ENCODE assay signal across 8 mouse cellular contexts in the genomic region with DNA sequence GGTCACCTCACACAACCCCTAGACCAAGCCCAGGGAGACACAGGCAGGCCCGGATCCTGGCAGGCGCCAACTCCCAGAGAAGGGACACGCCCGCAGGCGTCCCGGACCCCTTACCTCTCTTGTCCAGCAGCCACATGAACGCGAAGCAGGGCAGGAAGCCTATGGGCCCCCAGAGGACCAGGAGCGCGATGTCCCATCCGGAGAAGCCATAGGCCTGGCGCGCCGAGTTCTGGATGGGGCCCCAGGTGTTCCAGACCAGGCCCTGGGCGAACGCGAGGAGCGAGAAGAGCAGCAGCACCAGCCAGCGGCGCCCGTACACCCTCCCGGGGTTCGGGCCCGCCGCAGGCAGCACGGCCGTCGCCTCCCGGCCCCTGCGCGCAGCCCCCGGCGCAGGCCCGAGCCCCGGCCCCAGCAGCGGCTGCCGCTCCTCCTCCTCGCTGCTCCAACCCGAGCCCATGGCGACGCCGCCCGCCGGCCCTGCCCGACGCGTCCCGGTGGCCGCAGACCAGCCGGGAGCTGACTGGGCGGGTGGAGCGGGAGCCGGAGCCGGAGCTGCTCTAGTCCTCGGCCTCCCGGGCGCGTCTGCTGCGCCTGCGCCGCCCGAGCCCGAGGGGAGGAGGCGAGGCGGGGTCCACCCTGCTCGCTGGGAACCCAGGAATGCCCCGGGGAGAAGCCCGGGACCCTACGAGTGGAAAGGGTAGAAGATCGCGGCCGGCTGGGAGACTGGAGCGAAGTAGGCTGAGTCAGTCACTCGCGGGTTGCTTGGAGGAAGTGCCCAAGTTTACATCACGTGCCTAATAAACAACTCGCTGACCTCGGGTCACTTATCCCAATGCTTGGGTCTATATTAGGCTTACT. TPM values are rescaled to one million over a fixed set of nuclear protein-coding genes. Genes with fewer than 3 reads are reported as not detected.
DNase-seq lines count a peak whose midpoint lies in the region; ATAC-seq and TF ChIP-seq lines count a peak whose summit lies in the region.

A gene (minus strand): TSS at position 572 of the 858 bp plus-strand sequence.

- H3K27me3 ChIP-seq in MEL (ENCODE audit: control insufficient read depth in 1 of 2, insufficient read depth in 2 of 2, low read length in 2 of 2) = no peaks in the 10 kb centered on the region
- no peaks in the 10 kb centered on the region for H3K27me3 ChIP-seq in hindbrain, embryonic 12.5 days

- peaks cover 5 to 21% of the 10 kb centered on the region in 2 experiments for H3K4me1 ChIP-seq in MEL (ENCODE audit: control insufficient read depth in 1 of 2, insufficient read depth in 2 of 2, low read length in 2 of 2)
- H3K4me1 ChIP-seq in hindbrain, embryonic 12.5 days = peaks cover 30% of the 10 kb centered on the region

- H3K79me2 ChIP-seq in MEL (ENCODE audit: control insufficient read depth, insufficient read depth, low read length, poor library complexity) = peaks cover 12% of the 10 kb centered on the region

- H3K4me3 ChIP-seq in MEL (ENCODE audit: control insufficient read depth in 1 of 2, insufficient read depth in 1 of 2, low read depth in 2 of 2, low read length in 2 of 2) = peak within 1 kb of the TSS; percentile 80 to 92
- peak within 1 kb of the TSS; percentile 93 for H3K4me3 ChIP-seq in hindbrain, embryonic 12.5 days

- peaks cover 0 to 10% of the 10 kb centered on the region in 2 experiments; a peak in 2 of 4 replicates for H3K36me3 ChIP-seq in MEL (ENCODE audit: control insufficient read depth in 1 of 2, insufficient read depth in 2 of 2, low read length in 2 of 2)
- no peaks in the 10 kb centered on the region for H3K36me3 ChIP-seq in hindbrain, embryonic 12.5 days

- TF ChIP-seq CTCF in MEL (IDR thresholded peaks at IDR 0.05 in 2 of 3, conservative IDR thresholded peaks at IDR 0.05 in 1 of 3; ENCODE audit: control insufficient read depth in 1 of 3, insufficient read depth in 1 of 3, low read depth in 2 of 3, low read length in 3 of 3, poor library complexity in 1 of 3, severe bottlenecking in 1 of 3) = no peak

- H3K9ac ChIP-seq in MEL (ENCODE audit: control insufficient read depth, low read depth, low read length, poor library complexity, severe bottlenecking) = peak within 1 kb of the TSS; percentile 83
- H3K9ac ChIP-seq in hindbrain, embryonic 12.5 days = peak within 1 kb of the TSS; percentile 97

- WGBS in hindbrain, embryonic 12.5 days = under 1% methylated on average over 58 of the region's 78 CpGs

- peak; percentile 72 for DNase-seq in MEL (ENCODE audit: low read depth, low spot score)
- peak; percentile 77 to 84 for DNase-seq in cerebellum, postnatal 14 days
- DNase-seq in frontal cortex, postnatal 14 days (ENCODE audit: low spot score in 2 of 2) = peak; percentile 37 to 65
- DNase-seq in layer of hippocampus, postnatal 14 days (ENCODE audit: low spot score in 2 of 2) = peak; percentile 78 to 79
- peak; percentile 77 for DNase-seq in lung, postnatal 10 days
- DNase-seq in ovary, postnatal 14 days (ENCODE audit: low spot score) = peak; percentile 61
- peak; percentile 72 for DNase-seq in thymus, postnatal 14 days

- peak within 1 kb of the TSS; percentile 83 for H3K4me2 ChIP-seq in hindbrain, embryonic 12.5 days (replicated peaks)

- TF ChIP-seq RAD21 in MEL (IDR thresholded peaks at IDR 0.05; ENCODE audit: low read depth, low read length) = no peak

- no peak for TF ChIP-seq EP300 in MEL (IDR thresholded peaks at IDR 0.05; ENCODE audit: low read depth in 1 of 2, low read length in 2 of 2)

- peak within 1 kb of the TSS; percentile 70 for H3K27ac ChIP-seq in MEL (ENCODE audit: control insufficient read depth, low read depth, low read length)
- peak within 1 kb of the TSS; percentile 81 for H3K27ac ChIP-seq in hindbrain, embryonic 12.5 days

- H3K9me3 ChIP-seq in MEL (replicated peaks; ENCODE audit: insufficient read depth, low read length) = no peaks in the 10 kb centered on the region
- H3K9me3 ChIP-seq in hindbrain, embryonic 12.5 days (replicated peaks) = no peaks in the 10 kb centered on the region

- TF ChIP-seq POLR2A in MEL (IDR thresholded peaks at IDR 0.05; ENCODE audit: control insufficient read depth in 1 of 2, insufficient read depth in 1 of 2, low read depth in 1 of 2, low read length in 2 of 2, poor library complexity in 1 of 2) = peak; percentile 29 to 52; a peak in 2 of 4 replicates

- peak; percentile 80 for ATAC-seq in hindbrain, embryonic 12.5 days (ENCODE audit: low FRiP score)

TF ChIP-seq in MEL, 35 proteins besides CTCF, POLR2A, EP300 and RAD21:
- no peak for TF ChIP-seq POLR2AphosphoS2 (IDR thresholded peaks at IDR 0.05; ENCODE audit: low read length)
- no peak for TF ChIP-seq RCOR1 (IDR thresholded peaks at IDR 0.05; ENCODE audit: low read depth, low read length)
- TF ChIP-seq JUND (IDR thresholded peaks at IDR 0.05; ENCODE audit: low read depth, low read length) = no peak
- TF ChIP-seq ZNF384 (IDR thresholded peaks at IDR 0.05; ENCODE audit: low read depth, low read length) = no peak
- TF ChIP-seq NELFE (IDR thresholded peaks at IDR 0.05; ENCODE audit: low read depth, low read length) = peak; percentile 16; the same call in 1 of the 2 replicates
- no peak for TF ChIP-seq TBP (IDR thresholded peaks at IDR 0.05; ENCODE audit: low read depth, low read length)
- peak; percentile 88 for TF ChIP-seq USF1 (IDR thresholded peaks at IDR 0.05; ENCODE audit: low read depth, low read length)
- no peak for TF ChIP-seq MAFK (IDR thresholded peaks at IDR 0.05; ENCODE audit: borderline replicate concordance, low read depth, low read length)
- TF ChIP-seq TAL1 (IDR thresholded peaks at IDR 0.05; ENCODE audit: low read length) = no peak
- no peak for TF ChIP-seq KAT2A (conservative IDR thresholded peaks at IDR 0.05; ENCODE audit: low read depth, low read length)
- no peak; the same call in 1 of the 2 replicates for TF ChIP-seq MXI1 (IDR thresholded peaks at IDR 0.05; ENCODE audit: low read depth, low read length)
- no peak for TF ChIP-seq ETS1 (IDR thresholded peaks at IDR 0.05; ENCODE audit: low read depth, low read length)
- TF ChIP-seq UBTF (IDR thresholded peaks at IDR 0.05; ENCODE audit: borderline replicate concordance, insufficient read depth, low read depth, low read length) = peak; percentile 75; the same call in 1 of the 2 replicates
- TF ChIP-seq TCF12 (IDR thresholded peaks at IDR 0.05; ENCODE audit: low read depth, low read length) = no peak
- peak; percentile 62; the same call in 1 of the 2 replicates for TF ChIP-seq SIN3A (IDR thresholded peaks at IDR 0.05; ENCODE audit: low read length)
- TF ChIP-seq BHLHE40 (IDR thresholded peaks at IDR 0.05; ENCODE audit: borderline replicate concordance, low read depth, low read length) = peak; percentile 95
- TF ChIP-seq MYB (IDR thresholded peaks at IDR 0.05; ENCODE audit: low read depth, low read length) = no peak
- TF ChIP-seq MYC (IDR thresholded peaks at IDR 0.05; ENCODE audit: low read depth, low read length) = no peak; the same call in 1 of the 2 replicates
- no peak for TF ChIP-seq MEF2A (IDR thresholded peaks at IDR 0.05; ENCODE audit: extremely low read depth, insufficient replicate concordance, low read depth, low read length, poor library complexity, severe bottlenecking)
- TF ChIP-seq GABPA (IDR thresholded peaks at IDR 0.05; ENCODE audit: low read depth, low read length) = no peak
- no peak for TF ChIP-seq CHD1 (IDR thresholded peaks at IDR 0.05; ENCODE audit: low read depth, low read length)
- no peak for TF ChIP-seq POLR2AphosphoS5 (IDR thresholded peaks at IDR 0.05; ENCODE audit: borderline replicate concordance, low read depth, low read length)
- no peak for TF ChIP-seq SMC3 (IDR thresholded peaks at IDR 0.05; ENCODE audit: low read depth, low read length)
- TF ChIP-seq NRF1 (IDR thresholded peaks at IDR 0.05; ENCODE audit: insufficient read depth, low read depth, low read length, poor library complexity, severe bottlenecking) = peak; percentile 83
- no peak for TF ChIP-seq ZMIZ1 (IDR thresholded peaks at IDR 0.05; ENCODE audit: low read depth, low read length)
- no peak for TF ChIP-seq GATA1 (IDR thresholded peaks at IDR 0.05; ENCODE audit: low read depth, low read length)
- no peak for TF ChIP-seq ZC3H11A (IDR thresholded peaks at IDR 0.05; ENCODE audit: low read depth, low read length)
- peak; percentile 50; the same call in 1 of the 2 replicates for TF ChIP-seq HCFC1 (IDR thresholded peaks at IDR 0.05; ENCODE audit: low read depth, low read length)
- TF ChIP-seq MAZ (IDR thresholded peaks at IDR 0.05; ENCODE audit: low read depth, low read length) = no peak
- TF ChIP-seq USF2 (IDR thresholded peaks at IDR 0.05; ENCODE audit: borderline replicate concordance in 1 of 2, insufficient read depth in 1 of 2, low read depth in 1 of 2, low read length in 2 of 2) = 0 out of 4 replicates have a peak, but pooled peaks of 1 of the 2 experiments have one; percentile 59
- TF ChIP-seq MAX (IDR thresholded peaks at IDR 0.05; ENCODE audit: low read length) = peak; percentile 70; the same call in 1 of the 2 replicates
- TF ChIP-seq E2F4 (IDR thresholded peaks at IDR 0.05; ENCODE audit: borderline replicate concordance, low read depth, low read length) = no peak
- no peak for TF ChIP-seq ELF1 (IDR thresholded peaks at IDR 0.05; ENCODE audit: low read depth, low read length)
- no peak for TF ChIP-seq CHD2 (IDR thresholded peaks at IDR 0.05; ENCODE audit: low read length)
- TF ChIP-seq ZKSCAN1 (IDR thresholded peaks at IDR 0.05; ENCODE audit: low read depth, low read length) = no peak

RNA-seq across cellular contexts. Expression of the gene that starts here (rescaled TPM):
- total RNA-seq in MEL (2012; rRNA removed) = 1.6 and 2.1 TPM in 2 replicates
- polyA plus RNA-seq in MEL (2012; ENCODE audit: insufficient read depth in 1 of 2, insufficient read length in 2 of 2, low read depth in 1 of 2, low replicate concordance in 2 of 2, missing spikeins in 1 of 2) = 1 to 10 TPM in 1 of 2 experiments, not detected in 1; 4.1 TPM
- 32.4 and 32.9 TPM in 2 replicates for polyA plus RNA-seq in hindbrain, embryonic 12.5 days (2016; fragmentation: Nextera tagmentation; extraction: Ambion mirVana)
- 10 to 100 TPM; 84.2 to 88.6 TPM for total RNA-seq in layer of hippocampus, postnatal 14 days (2021)

Comparison
In these comparisons a context has a peak if more than half of its experiments do, and no peak if none do; other contexts are left out.
1. Peak in every context shown above with its lines: DNase-seq, ATAC-seq, H3K4me3 ChIP-seq and H3K27ac ChIP-seq.
2. RNA of the gene that starts here (total RNA-seq): 84.2 to 88.6 TPM in layer of hippocampus, postnatal 14 days; 1.6 to 2.1 TPM in MEL; every median in the first group is over 10 times any median in the second.